Mouse (Mus musculus): ENCODE measurements at regions not wholly inside any gene's neighbourhood (a gene's known extent, or its start where the extent isn't known, plus 50 kb on each side); places are given as distances from the start of the nearest gene placed in this dataset.

GRCm38 (mm10) chr16:28109771-28110170 is 643.1 kb downstream of the Fgf12 start:
- DNase-seq (ENCODE audit: low spot score), result no peak
